Mouse (Mus musculus) spleen, embryonic (tissue): ENCODE data around the gene Ntsr1.

Experiments
- CTCF ChIA-PET: fragments of 350-600 bp; sonication (Branson Sonifier 250); formaldehyde crosslinking; loops from one replicate; lab custom pipeline; 2022; lab: Charles Lee

Gene Ntsr1

DNA sequence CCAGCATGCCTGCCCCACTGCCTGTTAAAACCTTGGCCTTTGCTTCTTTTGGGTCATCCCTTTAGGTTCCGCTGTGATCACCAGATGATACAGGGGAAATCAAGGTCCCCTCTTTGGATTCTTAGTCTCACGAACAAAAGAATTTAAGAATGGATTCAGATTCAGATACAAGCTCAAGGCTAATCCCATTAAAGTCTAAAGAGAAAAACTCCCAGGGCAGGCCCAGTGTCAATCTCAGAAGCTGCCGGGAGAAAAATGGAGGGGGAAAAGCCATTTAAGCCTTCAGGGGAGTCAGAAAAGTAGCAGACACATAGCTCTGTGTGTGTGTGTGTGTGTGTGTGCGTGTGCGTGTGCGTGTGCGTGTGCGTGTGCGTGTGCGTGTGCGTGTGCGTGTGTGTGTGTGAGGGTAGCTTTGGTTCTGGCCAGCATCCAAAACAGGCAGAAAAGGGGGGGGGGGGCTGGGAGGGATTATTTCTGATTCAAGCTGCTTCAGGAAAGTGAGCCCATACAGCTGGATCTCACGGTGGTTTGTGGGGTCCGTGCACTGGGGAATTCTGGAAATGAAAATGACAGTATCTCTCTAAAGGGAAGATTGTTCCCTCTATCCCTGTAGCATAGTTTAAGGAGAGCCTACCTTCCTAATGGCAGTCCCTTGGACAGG, 8.8 kb downstream of the Ntsr1 start:
- CTCF ChIA-PET, result no interaction called here

DNA sequence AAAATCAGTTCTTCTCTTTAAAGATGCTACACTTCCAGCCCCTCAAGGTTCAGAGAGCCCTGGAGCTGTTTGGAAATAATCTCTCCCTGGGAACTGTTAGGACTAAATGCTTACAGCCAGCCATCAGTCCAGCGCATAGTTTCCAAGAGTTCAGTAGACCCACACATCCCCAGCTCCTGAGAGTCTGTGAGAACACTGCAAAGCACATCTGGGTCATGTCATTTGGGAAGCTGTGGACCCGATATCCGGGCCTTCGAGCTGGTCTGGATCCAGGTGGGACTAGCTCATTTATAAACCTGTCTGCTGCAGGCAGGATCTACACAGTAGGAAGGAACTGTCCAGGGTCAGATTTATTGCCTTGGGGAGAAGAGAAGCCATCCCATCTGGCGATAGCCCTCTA, 11.1 kb downstream of the Ntsr1 start:
- CTCF ChIA-PET, result no interaction called here

DNA sequence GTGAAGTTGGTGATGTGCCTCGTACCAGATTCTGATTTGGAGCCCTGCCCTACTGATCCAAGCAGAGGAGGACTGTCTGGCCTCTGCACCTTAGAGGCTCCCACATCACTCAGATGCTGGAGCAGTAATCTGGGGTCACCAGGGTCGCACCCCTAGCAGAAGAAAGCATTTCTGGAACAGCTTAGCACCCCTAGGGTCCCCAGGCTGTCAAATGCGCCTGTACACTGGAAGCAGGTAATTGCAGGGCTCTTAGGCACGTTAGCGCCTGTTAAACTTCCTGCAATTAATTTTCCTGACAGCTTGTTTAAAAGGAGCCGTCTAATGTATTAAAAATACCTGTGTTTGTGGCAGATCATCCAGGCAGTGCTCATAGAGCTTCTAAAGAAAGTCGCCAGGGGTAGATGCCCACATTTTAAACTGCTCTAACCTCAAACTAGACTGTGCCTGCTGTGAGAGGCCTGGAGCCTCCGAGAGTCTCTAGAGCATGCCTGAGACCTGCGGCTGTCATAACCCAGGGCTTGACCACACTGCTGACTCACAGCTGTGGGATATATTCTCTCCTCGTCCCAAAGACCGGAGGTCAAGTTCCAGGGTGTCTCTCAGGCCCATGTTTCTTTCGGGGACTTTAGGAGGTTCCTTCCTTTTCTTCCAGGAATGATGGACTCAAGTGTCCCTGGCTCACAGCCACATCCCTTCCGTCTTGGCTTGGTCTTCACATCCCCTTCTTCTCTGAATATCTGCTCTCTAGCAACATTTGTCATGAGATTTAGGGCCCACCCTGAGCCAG, 12.3 kb downstream of the Ntsr1 start:
- CTCF ChIA-PET, result no interaction called here

DNA sequence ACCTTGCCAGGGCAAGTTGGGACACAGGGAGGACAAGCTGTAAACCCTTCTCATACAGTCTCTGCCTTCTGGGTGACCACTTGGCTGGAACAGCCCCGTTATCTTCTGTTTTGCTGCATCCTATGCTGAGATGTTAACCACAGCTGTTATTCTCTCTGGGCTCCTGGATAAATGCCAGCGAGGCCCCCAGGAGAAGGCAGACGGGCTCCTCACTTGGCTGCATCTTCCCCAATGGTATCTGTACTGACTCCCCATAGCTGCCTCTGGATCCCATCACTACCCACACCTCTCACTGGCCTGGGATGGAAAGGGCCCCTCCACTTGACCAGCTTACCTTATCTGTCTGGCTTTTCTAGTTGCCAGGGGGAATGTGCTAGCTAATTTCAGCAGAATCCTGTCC, 13.2 kb downstream of the Ntsr1 start:
- CTCF ChIA-PET, result no interaction called here

DNA sequence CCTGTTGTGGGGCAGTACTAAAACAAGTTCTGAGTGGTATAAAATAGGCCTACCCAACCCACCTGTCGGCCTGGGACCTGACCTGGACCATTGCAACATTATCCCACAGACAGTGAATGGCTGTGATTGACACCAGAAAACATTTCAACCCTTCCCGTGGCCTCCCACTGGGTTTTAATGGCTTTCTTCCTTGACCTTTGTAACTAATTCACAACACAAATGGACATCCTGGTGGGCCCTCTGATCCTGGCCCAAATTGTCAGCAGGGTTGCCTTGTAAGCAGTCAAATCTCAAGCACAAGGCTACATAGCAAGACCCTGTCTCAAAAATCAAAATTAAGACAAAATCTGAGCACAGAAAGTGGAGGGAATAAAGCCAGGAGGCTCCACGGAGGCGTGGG, 14.1 kb downstream of the Ntsr1 start:
- CTCF ChIA-PET, result no interaction called here

DNA sequence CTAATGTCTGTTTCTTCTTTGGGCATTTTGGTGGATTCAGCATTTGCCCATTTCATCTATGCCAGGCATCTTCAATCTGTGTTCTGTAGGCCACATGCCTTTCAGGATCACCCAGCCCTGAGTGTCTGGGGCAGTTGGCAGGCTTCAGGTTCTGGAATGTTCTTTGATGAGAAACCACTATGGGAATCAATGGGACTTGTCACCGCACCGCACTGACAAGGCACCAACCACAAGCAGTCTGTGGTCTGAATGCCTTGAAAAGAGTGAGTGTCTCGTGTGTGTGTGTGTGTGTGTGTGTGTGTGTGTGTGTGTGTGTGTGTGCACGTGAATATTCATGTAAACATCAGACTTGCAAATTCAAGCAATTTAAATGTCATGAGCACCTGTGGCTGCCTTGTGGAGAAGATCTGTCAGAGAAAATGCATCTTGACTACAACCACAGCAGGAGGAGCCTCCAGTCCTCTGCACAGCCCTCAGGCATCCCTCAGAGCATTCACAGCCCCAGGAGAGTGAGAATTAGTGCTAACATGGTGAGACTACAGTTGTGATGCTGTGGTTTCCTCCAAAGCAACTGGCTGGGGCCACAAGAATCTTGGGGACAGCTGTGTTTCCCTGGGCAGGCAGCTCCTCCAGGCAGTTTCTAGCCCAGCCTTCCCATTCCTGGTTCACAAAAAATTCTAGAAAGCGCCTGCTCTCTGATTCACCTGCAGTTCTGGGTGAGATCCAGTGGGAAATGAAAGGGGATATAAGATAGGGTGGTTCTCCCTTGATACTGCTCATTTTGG, 21.9 kb downstream of the Ntsr1 start:
- CTCF ChIA-PET, result no interaction called here

DNA sequence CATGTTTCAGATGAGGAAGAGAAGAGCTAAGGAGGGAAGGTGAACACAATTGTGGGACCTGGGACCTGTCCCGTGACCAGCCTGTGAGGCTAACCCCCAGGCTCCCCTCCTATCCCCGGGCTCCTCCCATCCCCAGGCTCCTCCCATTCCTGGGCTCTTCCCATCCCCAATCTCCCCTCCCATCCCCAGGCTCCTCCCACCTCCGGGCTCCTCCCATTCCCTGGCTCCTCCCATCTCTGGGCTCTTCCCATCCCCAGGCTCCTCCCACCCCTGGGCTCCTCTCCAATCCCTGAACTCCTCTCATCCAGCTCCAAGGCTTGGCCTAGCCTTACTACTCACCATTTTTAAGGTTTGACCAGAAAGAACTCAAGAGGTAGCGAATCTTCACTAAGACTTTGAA, 23.0 kb downstream of the Ntsr1 start:
- CTCF ChIA-PET, result no interaction called here

DNA sequence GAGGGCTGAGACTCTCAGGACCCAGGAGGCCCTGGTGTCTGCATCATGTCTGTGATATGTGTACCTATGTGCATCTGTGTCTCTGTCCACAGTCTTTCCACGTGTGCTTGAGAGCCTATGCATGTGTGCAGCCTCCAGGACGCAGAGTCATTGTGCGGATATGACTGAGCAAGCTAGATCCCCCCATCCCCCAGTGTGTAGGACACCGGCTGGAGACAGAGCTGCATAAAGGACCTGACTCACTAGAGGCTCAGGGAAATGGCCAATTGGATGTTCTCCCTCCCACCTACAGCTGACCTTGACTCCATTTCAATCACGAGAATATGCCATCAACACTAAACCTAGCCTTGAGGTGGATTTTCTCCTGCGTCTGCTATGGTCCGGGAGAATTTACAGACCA, 27.7 kb downstream of the Ntsr1 start:
- CTCF ChIA-PET, result no interaction called here

DNA sequence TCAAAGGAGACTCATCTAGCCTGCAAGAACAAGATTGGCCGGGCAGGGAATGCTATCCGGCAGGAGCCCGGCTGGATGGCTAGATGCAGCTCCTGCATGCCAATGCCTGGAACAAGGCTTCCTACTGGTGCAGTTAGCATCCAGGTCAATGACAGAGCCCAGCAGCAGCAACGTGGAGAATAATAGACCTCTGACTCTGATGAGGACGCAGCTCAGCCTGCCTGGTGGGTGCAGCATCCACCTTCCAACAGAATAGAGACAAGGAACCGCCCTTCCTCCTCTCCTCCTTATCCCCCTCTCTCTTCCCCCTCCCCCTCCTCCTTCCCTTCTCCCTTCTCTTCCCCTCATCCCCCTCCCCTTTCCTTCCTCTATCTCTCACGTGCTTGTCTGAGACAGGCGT, 28.1 kb downstream of the Ntsr1 start:
- CTCF ChIA-PET, result no interaction called here

DNA sequence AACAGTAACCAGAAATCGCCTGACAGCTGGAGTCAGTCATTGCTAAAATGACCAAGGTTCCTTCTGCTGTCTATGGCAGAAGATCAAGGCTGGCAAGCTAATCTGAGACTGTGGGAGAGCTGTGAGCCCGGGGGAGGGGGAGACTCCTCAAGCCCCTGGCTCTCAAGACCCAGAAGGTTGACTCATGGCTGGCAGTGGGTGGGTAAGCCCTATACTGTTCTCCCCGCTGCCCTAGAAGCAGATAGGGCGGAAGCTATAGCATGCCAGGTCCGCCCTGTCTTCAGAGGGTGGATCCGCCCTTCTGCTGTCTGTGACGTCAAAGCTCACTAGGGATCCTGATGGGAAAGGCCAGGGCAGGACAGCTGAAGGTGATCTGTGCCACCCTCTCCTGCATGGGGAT, 30.4 kb downstream of the Ntsr1 start:
- CTCF ChIA-PET, result no interaction called here

DNA sequence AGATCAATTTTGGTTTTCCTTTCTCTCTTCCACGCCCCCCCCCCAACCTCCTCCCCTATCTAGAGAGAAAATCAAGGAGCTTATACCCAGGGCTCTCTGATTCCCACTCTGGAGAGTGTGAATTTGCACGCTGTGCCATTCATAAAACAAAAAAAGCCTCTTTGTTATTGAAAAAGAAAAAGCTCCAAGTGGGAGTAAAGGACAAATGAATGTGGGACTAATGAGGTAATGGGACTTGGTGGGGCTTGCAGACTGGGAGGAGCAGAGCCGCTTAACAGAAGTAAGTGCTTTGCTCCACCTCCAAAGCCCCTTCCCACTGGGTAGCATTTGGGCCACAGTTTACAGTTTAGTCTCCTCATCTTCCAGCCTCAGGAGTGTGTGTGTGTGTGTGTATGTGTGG, 30.8 kb downstream of the Ntsr1 start:
- CTCF ChIA-PET, result no interaction called here

DNA sequence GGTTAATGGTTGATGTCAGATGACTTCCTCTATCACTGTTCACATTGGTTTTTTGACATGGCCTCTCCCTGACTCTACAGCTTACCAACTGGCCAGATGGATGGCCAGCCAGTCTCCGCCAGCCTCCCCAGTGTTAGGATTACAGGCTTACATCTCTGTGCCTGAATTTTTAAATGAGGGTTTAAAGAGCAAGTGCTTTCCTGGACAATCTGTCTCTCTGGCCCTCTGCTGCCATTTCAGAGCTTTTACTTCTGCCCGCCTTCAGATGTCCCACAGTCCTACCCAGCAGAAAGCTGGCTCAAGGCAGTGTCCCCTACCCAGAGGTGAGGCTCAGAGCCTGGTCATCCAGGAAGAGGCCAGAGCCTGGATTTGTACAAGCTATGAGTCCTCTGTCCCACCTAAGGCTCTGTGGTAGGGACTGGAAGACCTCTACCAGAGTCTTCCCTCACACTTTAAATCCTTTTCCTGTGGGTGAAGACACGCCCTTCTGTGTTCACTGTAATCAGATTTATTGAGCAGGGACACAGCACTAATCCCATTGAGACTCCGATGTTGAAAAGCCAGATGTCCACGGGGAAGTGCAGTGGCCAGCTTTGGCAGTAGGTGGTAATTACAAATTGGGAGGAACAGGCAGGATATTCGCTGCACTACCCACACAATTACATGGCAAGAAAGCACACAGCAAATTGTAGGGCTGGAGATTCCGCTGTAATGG, 32.1 kb downstream of the Ntsr1 start:
- CTCF ChIA-PET, result no interaction called here

DNA sequence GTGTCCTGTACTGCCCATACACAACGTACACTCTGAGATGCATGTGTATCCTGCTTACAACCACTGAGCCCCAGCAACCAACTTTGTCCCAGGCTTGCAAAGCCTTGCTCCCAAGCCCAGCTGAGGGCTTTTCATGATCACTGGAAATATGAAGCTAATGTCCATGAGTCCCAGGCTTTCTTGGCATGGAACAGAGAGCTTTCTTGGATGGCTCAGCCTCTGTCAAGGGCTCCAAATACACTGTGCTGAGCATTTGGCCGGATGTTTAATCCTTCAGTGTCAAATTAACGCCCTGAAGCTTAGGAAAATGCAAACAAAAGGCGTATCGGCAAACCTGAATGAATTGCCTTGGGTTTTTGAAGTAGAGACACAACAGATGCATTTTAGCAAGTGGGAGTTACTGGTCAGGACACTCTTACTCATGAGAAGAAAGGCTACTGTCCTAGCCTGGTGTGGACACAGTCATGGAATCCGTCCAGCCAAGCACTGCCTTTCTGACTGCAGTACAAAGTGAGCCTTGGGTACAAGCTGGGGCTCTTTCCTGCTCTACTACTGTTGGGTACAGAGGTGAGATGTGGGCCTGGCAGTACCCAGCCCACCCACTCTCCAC, 32.7 kb downstream of the Ntsr1 start:
- CTCF ChIA-PET, result no interaction called here

DNA sequence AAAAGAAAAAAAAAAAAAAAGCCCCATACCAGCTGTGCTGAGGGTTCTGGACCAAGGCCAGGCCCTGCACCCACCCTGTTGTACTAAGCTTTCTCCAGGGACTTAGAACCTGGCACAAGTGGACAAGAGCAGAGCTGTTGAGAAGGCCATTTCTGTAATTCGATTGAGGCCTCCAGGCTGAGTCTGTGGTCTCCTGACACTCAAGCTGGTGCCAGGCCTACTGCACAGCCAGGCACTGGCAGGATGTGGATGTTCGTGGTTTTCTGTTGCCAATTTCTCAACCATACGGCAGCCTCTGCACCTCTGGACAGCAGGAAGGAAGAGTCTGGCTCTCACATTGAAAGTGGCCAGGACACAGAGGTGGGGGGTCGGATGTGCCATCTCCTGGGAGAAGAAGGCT, 33.5 kb downstream of the Ntsr1 start:
- CTCF ChIA-PET, result no interaction called here

DNA sequence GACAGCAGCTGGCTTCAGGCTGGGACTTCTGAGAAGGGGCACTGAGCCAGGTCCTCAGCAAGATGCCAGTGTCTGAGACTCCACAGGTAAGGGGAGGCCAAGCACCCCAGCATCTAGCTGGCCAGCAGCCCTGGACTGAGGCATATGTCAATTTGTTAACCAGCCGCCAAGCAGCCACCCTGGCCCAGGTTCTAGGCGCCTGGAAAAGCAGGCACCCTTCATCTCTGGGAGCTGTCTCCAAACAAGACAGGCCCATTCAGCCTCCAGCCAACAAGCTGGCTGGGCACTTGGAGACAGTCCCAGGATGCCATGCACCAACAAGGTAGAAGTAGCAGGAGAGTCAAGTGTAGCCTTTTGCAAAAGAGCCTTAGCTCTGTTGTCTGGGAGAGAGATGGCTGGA, 43.9 kb downstream of the Ntsr1 start:
- CTCF ChIA-PET, result no interaction called here

DNA sequence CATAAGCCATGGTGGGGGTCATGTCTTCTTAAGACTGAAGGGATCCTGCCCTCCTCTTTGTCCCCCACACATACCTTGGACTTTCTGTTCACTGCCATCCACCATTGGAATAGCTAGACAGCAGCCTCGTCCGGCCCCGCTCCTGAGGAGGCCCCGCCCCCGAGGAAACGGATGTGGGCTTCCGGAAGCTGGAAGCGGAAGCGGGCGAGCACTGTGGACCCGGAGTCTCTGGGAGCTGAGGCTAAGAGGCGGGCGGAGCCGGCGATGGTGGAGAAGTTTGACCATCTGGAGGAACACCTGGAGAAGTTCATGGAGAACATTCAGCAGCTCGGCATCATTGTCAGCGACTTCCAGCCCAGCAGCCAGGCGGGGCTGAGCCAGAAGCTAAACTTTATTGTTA, 45.3 kb downstream of the Ntsr1 start:
- CTCF ChIA-PET, result interaction anchor here (0.7 kb wide), 1 partner anchor 267 kb away, joined by 4 read pairs; no protein-coding TSS in a partner anchor

DNA sequence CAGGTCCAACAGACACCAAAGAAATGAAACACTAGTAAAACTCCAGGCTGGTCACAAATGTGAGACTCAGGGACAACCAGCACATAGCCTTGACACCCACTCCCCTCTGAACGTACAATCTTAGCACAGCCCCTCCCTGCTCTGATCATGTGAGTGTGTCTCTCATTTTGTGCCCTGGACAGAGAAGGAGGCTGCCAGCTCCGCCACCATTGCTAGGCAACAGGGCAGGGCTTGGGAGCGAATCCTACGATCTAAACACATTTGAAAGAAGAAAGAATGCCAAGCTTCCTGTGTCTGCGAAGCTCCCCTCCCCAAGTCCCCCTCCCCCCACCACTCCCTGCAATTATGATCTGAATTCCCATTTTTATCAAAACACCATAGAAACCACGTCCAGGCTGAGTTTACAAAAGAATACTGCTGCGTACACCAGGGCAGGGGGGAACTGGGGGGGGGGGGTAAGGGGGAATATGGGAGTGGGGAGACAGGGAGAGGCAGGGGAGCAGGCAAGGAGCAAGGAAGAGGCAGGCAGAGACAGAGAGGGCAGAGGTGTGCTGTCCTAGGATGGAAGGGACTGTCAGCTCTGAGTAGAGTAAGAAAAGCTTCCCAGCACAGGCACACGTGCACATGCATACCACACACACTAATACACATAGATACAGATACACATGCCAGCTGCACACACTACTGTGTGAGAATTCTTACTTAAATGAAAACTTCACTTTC, 47.8 kb downstream of the Ntsr1 start:
- CTCF ChIA-PET, result no interaction called here

DNA sequence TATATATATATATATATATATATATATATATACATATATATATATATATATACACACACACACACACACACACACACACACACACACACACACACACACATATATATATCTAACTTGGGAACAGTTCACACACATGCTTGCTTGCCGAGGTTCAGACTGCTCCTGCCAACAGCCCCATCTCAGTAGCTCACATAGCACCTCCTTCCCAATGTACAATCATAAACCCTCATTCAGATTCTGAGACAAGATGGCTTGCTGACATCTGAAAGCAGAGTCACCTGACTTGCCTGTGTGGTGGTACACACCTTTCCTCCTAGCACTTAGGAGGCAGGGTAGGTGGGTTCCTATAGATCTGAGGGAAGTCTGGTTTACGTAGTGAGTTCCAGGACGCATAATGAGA, 52.6 kb downstream of the Ntsr1 start:
- CTCF ChIA-PET, result no interaction called here

DNA sequence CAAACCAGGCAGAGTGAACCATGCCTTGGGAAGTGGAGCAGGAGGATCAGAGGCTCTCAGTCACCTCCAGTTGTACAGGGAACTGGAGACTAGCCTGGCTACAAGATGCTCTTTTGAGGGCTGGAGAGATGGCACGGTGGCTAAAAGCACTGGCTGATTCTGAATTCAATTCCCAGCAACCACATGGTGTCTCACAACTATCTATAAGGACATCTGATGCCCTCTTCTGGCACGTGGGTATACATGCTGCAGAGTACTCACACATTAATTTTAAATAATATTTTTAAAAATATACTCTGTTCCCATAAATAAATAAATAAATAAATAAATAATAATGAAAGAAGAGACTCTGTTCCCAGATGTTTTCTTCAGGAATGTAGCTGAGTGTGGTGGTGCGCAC, 55.4 kb downstream of the Ntsr1 start:
- CTCF ChIA-PET, result no interaction called here

DNA sequence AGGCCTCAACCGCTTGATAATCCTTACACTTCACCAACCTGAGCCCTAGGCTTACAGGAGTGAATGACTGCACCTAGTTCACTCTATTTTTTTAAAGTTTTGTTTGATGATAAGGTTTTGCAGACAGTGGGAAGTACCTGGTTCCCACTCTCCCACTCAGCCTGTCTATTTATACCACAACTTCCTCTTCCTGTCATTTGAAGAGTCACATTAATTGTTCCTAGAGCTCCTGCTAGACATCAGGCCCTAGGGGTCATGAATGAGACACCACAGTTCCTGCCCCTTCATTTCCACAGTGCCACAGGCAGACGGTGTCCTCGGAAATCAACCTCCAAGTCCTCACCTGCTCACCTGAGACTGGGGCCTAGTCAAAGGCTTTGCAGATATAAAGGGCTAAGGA, 56.7 kb downstream of the Ntsr1 start:
- CTCF ChIA-PET, result interaction anchor here (0.6 kb wide), 1 partner anchor 90 kb away, joined by 7 read pairs; no protein-coding TSS in a partner anchor

DNA sequence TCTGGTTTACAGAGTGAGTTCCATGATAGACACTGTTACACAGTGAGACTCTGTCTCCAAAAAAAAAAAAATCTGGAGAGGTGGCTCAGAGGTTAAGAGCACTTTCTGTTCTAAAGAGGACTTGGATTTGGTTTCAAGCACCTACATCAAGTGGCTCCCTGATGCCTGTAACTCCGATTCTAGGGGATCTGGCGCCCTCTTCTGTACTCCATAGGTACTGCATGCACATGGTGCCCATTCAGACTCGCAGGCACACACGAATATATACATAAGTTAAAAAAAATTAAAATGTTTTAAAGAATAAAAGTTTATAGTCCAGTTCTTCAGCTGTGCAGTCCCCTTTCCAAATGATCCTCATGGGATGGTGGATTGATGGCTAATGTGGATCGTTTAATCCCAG, 60.5 kb downstream of the Ntsr1 start:
- CTCF ChIA-PET, result no interaction called here
